Mouse (Mus musculus): ENCODE results near the gene Zgpat.

DNA sequence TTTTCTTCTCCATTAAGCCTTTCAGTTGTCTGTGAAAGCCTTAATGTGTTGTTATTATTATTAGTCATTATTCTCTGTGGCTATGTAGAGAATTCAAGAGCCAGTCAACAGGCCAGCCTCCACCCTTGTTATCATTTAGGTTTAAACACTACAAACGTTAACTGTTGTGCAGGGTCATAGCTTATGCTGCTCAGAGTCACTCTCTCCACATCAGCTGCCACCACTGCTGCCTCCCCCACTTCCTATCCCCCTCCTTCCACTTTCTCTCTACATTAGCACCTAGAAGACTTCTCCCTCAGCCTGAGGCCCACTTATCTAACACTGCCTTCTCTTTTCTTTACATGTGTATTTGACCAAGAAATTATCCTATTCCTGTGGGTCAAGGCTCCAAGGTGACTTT, 36.8 kb downstream of the Zgpat start:
- TF ChIP-seq CTCF (IDR thresholded peaks at IDR 0.05; ENCODE audit: control insufficient read depth, insufficient read depth, low read length) (no peak), POLR2A (IDR thresholded peaks at IDR 0.05; ENCODE audit: borderline replicate concordance, control insufficient read depth, low read depth, low read length) (no peak)

Data from bone marrow, adult 2 months (tissue).